Mouse (Mus musculus): ENCODE measurements around the gene D930020B18Rik. TPM values are rescaled to one million over a fixed set of nuclear protein-coding genes. Genes with fewer than 3 reads are reported as not detected.

Gene D930020B18Rik
- polyA plus RNA-seq, 1 experiment from 2014 or later: 1.2 TPM

- Histone ChIP-seq H3K9ac (ENCODE audit: low read length) (no peak overlapping the region), H3K4me2 (replicated peaks; ENCODE audit: low read depth) (no peak overlapping the region), H3K4me3 (ENCODE audit: low read depth, low read length) (no peak overlapping the region), H3K4me1 (replicated peaks; ENCODE audit: control insufficient read depth, insufficient read depth) (no peaks in the 10 kb centered on the region), H3K36me3 (ENCODE audit: control insufficient read depth, insufficient read depth, low read length) (no peaks in the 10 kb centered on the region), H3K9me3 (ENCODE audit: control insufficient read depth, low read length) (no peaks in the 10 kb centered on the region), H3K27ac (replicated peaks) (no peak overlapping the region), H3K27me3 (ENCODE audit: control insufficient read depth, insufficient read depth, low read length) (no peaks in the 10 kb centered on the region)
- WGBS: 85% methylated on average over 8 of the region's 8 CpGs
- no peak for TF ChIP-seq EP300 (optimal IDR thresholded peaks at IDR 0.05)
- TF ChIP-seq CTCF (IDR thresholded peaks at IDR 0.05; ENCODE audit: low read depth): no peak
- DNase-seq (ENCODE audit: low spot score) (no peak), ATAC-seq (ENCODE audit: low FRiP score, low TSS enrichment) (no peak)
These were observed 89.8 kb downstream of the D930020B18Rik start for GRCm38 (mm10) chr10:121731048-121731725.

- Histone ChIP-seq H3K36me3 (ENCODE audit: control insufficient read depth, insufficient read depth, low read length) (no peaks in the 10 kb centered on the region), H3K27ac (replicated peaks) (no peak overlapping the region), H3K4me3 (ENCODE audit: low read depth, low read length) (no peak overlapping the region), H3K4me2 (replicated peaks; ENCODE audit: low read depth) (no peak overlapping the region), H3K9me3 (ENCODE audit: control insufficient read depth, low read length) (no peaks in the 10 kb centered on the region), H3K27me3 (ENCODE audit: control insufficient read depth, insufficient read depth, low read length) (no peaks in the 10 kb centered on the region), H3K9ac (ENCODE audit: low read length) (no peak overlapping the region), H3K4me1 (replicated peaks; ENCODE audit: control insufficient read depth, insufficient read depth) (no peaks in the 10 kb centered on the region)
- 82% methylated on average over 9 of the region's 9 CpGs for WGBS
- no peak for ATAC-seq (ENCODE audit: low FRiP score, low TSS enrichment)
- DNase-seq (ENCODE audit: low spot score): no peak
- TF ChIP-seq EP300 (optimal IDR thresholded peaks at IDR 0.05) (no peak), CTCF (IDR thresholded peaks at IDR 0.05; ENCODE audit: low read depth) (no peak)
These were observed 91.2 kb downstream of the D930020B18Rik start for GRCm38 (mm10) chr10:121732542-121732941.

GRCm38 (mm10) chr10:121737256-121737655 is 95.9 kb downstream of the D930020B18Rik start:
- Histone ChIP-seq H3K4me3 (ENCODE audit: low read depth, low read length) (no peak overlapping the region), H3K36me3 (ENCODE audit: control insufficient read depth, insufficient read depth, low read length) (no peaks in the 10 kb centered on the region), H3K4me1 (replicated peaks; ENCODE audit: control insufficient read depth, insufficient read depth) (no peaks in the 10 kb centered on the region), H3K27ac (replicated peaks) (no peak overlapping the region), H3K4me2 (replicated peaks; ENCODE audit: low read depth) (no peak overlapping the region), H3K27me3 (ENCODE audit: control insufficient read depth, insufficient read depth, low read length) (no peaks in the 10 kb centered on the region), H3K9me3 (ENCODE audit: control insufficient read depth, low read length) (no peaks in the 10 kb centered on the region), H3K9ac (ENCODE audit: low read length) (no peak overlapping the region)
- DNase-seq (ENCODE audit: low spot score): no peak
- no peak for ATAC-seq (ENCODE audit: low FRiP score, low TSS enrichment)
- TF ChIP-seq EP300 (optimal IDR thresholded peaks at IDR 0.05) (no peak), CTCF (IDR thresholded peaks at IDR 0.05; ENCODE audit: low read depth) (no peak)
- whole genome bisulfite sequencing: 85% methylated on average over 3 of the region's 3 CpGs

GRCm38 (mm10) chr10:121739548-121740505 is 98.4 kb downstream of the D930020B18Rik start, which contains the start of gene BC048403:
TSS of gene BC048403 (plus strand) at chr10:121739937.
- Histone ChIP-seq H3K9me3 (ENCODE audit: control insufficient read depth, low read length) (no peaks in the 10 kb centered on the region), H3K4me1 (replicated peaks; ENCODE audit: control insufficient read depth, insufficient read depth) (no peaks in the 10 kb centered on the region), H3K27me3 (ENCODE audit: control insufficient read depth, insufficient read depth, low read length) (no peaks in the 10 kb centered on the region), H3K9ac (ENCODE audit: low read length) (peak within 1 kb of the TSS; percentile 68), H3K4me3 (ENCODE audit: low read depth, low read length) (peak within 1 kb of the TSS; percentile 73), H3K27ac (replicated peaks) (peak within 1 kb of the TSS; percentile 74; the same call in 1 of the 2 replicates), H3K4me2 (replicated peaks; ENCODE audit: low read depth) (peak within 1 kb of the TSS; percentile 90), H3K36me3 (ENCODE audit: control insufficient read depth, insufficient read depth, low read length) (no peaks in the 10 kb centered on the region)
- WGBS: under 1% methylated on average over 63 of the region's 68 CpGs
- ATAC-seq (ENCODE audit: low FRiP score, low TSS enrichment): peak; percentile 92
- TF ChIP-seq EP300 (optimal IDR thresholded peaks at IDR 0.05) (no peak), CTCF (IDR thresholded peaks at IDR 0.05; ENCODE audit: low read depth) (no peak; the same call in 1 of the 2 replicates)
- DNase-seq (ENCODE audit: low spot score): peak; percentile 92

GRCm38 (mm10) chr10:121742336-121742735 is 100.9 kb downstream of the D930020B18Rik start:
- H3K4me1 ChIP-seq (replicated peaks; ENCODE audit: control insufficient read depth, insufficient read depth): no peaks in the 10 kb centered on the region
- no peak overlapping the region for H3K4me3 ChIP-seq (ENCODE audit: low read depth, low read length)
- H3K27ac ChIP-seq (replicated peaks): no peak overlapping the region
- no peak for ATAC-seq (ENCODE audit: low FRiP score, low TSS enrichment)
- WGBS: 35% methylated on average over 4 of the region's 4 CpGs
- no peak overlapping the region for H3K4me2 ChIP-seq (replicated peaks; ENCODE audit: low read depth)
- no peaks in the 10 kb centered on the region for H3K27me3 ChIP-seq (ENCODE audit: control insufficient read depth, insufficient read depth, low read length)
- H3K9me3 ChIP-seq (ENCODE audit: control insufficient read depth, low read length): no peaks in the 10 kb centered on the region
- peaks cover 14% of the 10 kb centered on the region for H3K36me3 ChIP-seq (ENCODE audit: control insufficient read depth, insufficient read depth, low read length)
- no peak for DNase-seq (ENCODE audit: low spot score)
- no peak overlapping the region for H3K9ac ChIP-seq (ENCODE audit: low read length)
- TF ChIP-seq EP300 (optimal IDR thresholded peaks at IDR 0.05) (no peak), CTCF (IDR thresholded peaks at IDR 0.05; ENCODE audit: low read depth) (no peak)

Small RNA genes lying within 50 kb of the gene (microRNA-seq; reads per million reads assigned to microRNA genes)
- not detected for gene Gm24330

Other genes with a start within 250 kb of the D930020B18Rik start
- 19.2 and 20.0 TPM in 2 replicates for gene Rassf3, start 165.2 kb upstream of the D930020B18Rik start, polyA plus RNA-seq (2015; fragmentation: Nextera tagmentation; extraction: Ambion mirVana)
- 16.6 TPM in 2 replicates for gene Tbk1, start 54.8 kb upstream of the D930020B18Rik start, polyA plus RNA-seq (2015; fragmentation: Nextera tagmentation; extraction: Ambion mirVana)
- gene Xpot, start 15.3 kb upstream of the D930020B18Rik start, polyA plus RNA-seq (2015; fragmentation: Nextera tagmentation; extraction: Ambion mirVana): 24.5 and 24.8 TPM in 2 replicates
- gene BC048403, start 98.3 kb downstream of the D930020B18Rik start, polyA plus RNA-seq (2015; fragmentation: Nextera tagmentation; extraction: Ambion mirVana): 2.4 and 2.7 TPM in 2 replicates

Measured in stomach, postnatal 0 days (tissue).